In genomic region chr2:12388569-12388968, GRCm38 (mm10) we compare ENCODE assay signal across 7 mouse cellular contexts.
"Had no signal": no experiment of that assay in that cellular context is flagged by ENCODE, and none has a peak within 500 bp of the region (broad histone marks: within the 10 kb centered on the region; RNA-seq: fewer than 3 reads in every experiment).

No protein-coding gene starts in this region.

- H3K4me1 ChIP-seq: midbrain, embryonic 13.5 days; neural tube, embryonic 12.5 days; stomach, embryonic 15.5 days had no signal

- H3K9ac ChIP-seq: midbrain, embryonic 13.5 days; neural tube, embryonic 12.5 days; stomach, embryonic 15.5 days had no signal

- DNase-seq: right cerebral cortex, postnatal 14 days; thymus, postnatal 36 days had no signal

- ATAC-seq: intestine, postnatal 0 days had no signal

- H3K4me3 ChIP-seq: midbrain, embryonic 13.5 days; neural tube, embryonic 12.5 days; stomach, embryonic 15.5 days had no signal

- H3K27ac ChIP-seq: macrophage; midbrain, embryonic 13.5 days; neural tube, embryonic 12.5 days; stomach, embryonic 15.5 days had no signal

- H3K27me3 ChIP-seq: midbrain, embryonic 13.5 days; neural tube, embryonic 12.5 days; stomach, embryonic 15.5 days had no signal

- H3K9me3 ChIP-seq: midbrain, embryonic 13.5 days; neural tube, embryonic 12.5 days; stomach, embryonic 15.5 days had no signal

- H3K4me2 ChIP-seq: midbrain, embryonic 13.5 days; neural tube, embryonic 12.5 days; stomach, embryonic 15.5 days had no signal
